Mouse (Mus musculus) hindbrain, postnatal 0 days (tissue): Measurements from ENCODE around the gene Stxbp5. TPM values are rescaled to one million over a fixed set of nuclear protein-coding genes. Genes with fewer than 3 reads are reported as not detected.

Experiments
- ATAC-seq: fragments of 200-750 bp; cut with Nextera tagmentation; 2 replicates; pipeline ENCODE4 v1.8.0; 2017; ENCODE audit warnings: mild to moderate bottlenecking, moderate TSS enrichment, moderate library complexity
- DNase-seq: peaks from one replicate; pipeline ENCODE4 v3.0.0-alpha.2; 2015; ENCODE audit warnings: low spot score
- H3K27ac ChIP-seq: fragments of 300-500 bp; sonication (generic); 2 replicates; pipeline ENCODE4 v1.5.1; 2014; ENCODE audit warnings: mild to moderate bottlenecking
- H3K27me3 ChIP-seq: fragments of 300-500 bp; sonication (generic); 2 replicates; pipeline ENCODE4 v1.6.1; 2014; ENCODE audit warnings: low read length, mixed read lengths; ENCODE audit not compliant: insufficient read depth
- H3K36me3 ChIP-seq: fragments of 300-500 bp; sonication (generic); 2 replicates; pipeline ENCODE4 v1.6.1; 2014; ENCODE audit warnings: low read length, mixed read lengths; ENCODE audit not compliant: insufficient read depth
- H3K4me1 ChIP-seq: fragments of 300-500 bp; sonication (generic); 2 replicates; pipeline ENCODE4 v1.6.1; 2014; ENCODE audit warnings: antibody characterized with exemption, low read length, mixed read lengths; ENCODE audit not compliant: insufficient read depth
- H3K4me2 ChIP-seq: fragments of 300-500 bp; sonication (generic); 2 replicates; pipeline ENCODE4 v1.6.1; 2014; ENCODE audit warnings: low read depth, mild to moderate bottlenecking, low read length, moderate library complexity, mixed read lengths
- H3K4me3 ChIP-seq: fragments of 300-500 bp; sonication (generic); 2 replicates; pipeline ENCODE4 v1.5.1; 2014; ENCODE audit warnings: low read length
- H3K9ac ChIP-seq: fragments of 300-500 bp; sonication (generic); replicated peaks from 2 replicates; pipeline ENCODE4 v1.6.1; 2014; ENCODE audit warnings: mild to moderate bottlenecking, low read length, moderate library complexity, mixed read lengths
- H3K9me3 ChIP-seq: fragments of 300-500 bp; sonication (generic); 2 replicates; pipeline ENCODE4 v1.6.1; 2016; ENCODE audit warnings: low read length, mixed read lengths
- CTCF ChIP-seq: IDR thresholded peaks from 2 replicates; pipeline ENCODE4 v1.5.1; 2016; ENCODE audit warnings: antibody characterized with exemption, control low read depth, low read depth
- WGBS: fragments of 180-500 bp; shearing (Covaris S2); extraction: QIAGEN DNeasy Blood & Tissue Kit; methylation state at CpG from one replicate; pipeline ENCODE4 v1.1.7; 2014; 5-methylcytosine and 5-hydroxymethylcytosine counted together
- polyA plus RNA-seq: library from polyadenylated mRNA; unstranded; fragments of >200 nt; fragmentation: Nextera tagmentation; extraction: Ambion mirVana; gene quantifications from 2 replicates; pipeline ENCODE4 v1.2.1, GENCODE M21; 2015
- total RNA-seq: library from RNA; depleted of rRNA; stranded (reverse); fragments of >200 nt; gene quantifications from 2 replicates; pipeline ENCODE4 v1.2.3, GENCODE M21; 2014

Gene Stxbp5
- total and polyA plus RNA-seq, 2 experiments from 2014 or later, result 8.2 to 41.7 TPM

DNA sequence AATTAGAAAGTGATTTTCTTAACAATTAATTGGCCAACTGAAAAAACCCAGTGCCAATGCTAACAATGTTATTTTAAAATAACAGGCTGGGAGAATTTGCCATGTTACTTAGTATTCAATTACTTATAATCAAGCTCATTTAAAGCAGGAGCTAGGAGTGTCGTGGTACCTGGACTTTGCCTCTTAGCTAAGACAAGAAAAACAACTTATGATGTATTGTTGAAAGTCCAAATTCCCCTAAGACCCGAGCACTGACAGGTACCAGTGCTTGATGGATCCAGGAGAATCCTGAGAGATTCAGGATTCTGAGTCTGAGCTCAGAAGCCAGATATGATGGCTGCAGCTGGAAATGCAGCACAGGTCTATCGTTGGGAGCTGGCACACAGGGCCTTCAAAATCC is 71.1 kb downstream of the Stxbp5 start:
- Histone ChIP-seq H3K4me2 (no peak overlapping the region), H3K27me3 (no peaks in the 10 kb centered on the region), H3K27ac (no peak overlapping the region), H3K4me1 (no peaks in the 10 kb centered on the region), H3K9me3 (no peaks in the 10 kb centered on the region), H3K4me3 (no peak overlapping the region), H3K9ac (no peak overlapping the region), H3K36me3 (0 out of 2 replicates have a peak, but pooled peaks cover 6% of the 10 kb centered on the region)
- 89% methylated on average over 3 of the region's 3 CpGs for WGBS
- TF ChIP-seq CTCF, result no peak
- ATAC-seq (no peak), DNase-seq (no peak)

DNA sequence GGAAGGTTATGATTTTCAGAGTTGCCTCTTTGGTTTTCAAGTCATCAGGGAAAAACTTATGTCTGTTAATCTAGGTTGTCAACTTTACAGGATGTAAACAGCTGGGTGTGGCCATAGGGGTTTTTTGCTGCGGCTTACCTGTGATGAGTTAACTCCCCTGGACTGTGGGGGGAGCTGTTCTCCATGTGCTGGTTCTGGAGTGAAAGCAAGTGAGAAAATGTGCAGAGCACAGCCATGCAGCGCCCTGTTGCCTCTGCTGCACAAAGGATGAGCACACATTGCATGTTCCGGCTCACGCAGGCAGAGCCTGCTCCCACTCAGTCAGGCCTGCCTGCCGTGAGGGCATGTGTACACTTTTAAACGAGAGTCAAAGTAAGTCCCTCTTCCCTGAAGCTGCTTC is 79.6 kb downstream of the Stxbp5 start:
- H3K27ac ChIP-seq, result no peak overlapping the region
- ATAC-seq (peak; percentile 51; the same call in 1 of the 2 replicates), DNase-seq (peak; percentile 20)
- 60% methylated on average over 6 of the region's 6 CpGs for WGBS
- no peak overlapping the region for H3K9ac ChIP-seq
- peak; percentile 36; the same call in 1 of the 2 replicates for TF ChIP-seq CTCF
- H3K4me3 ChIP-seq, result no peak overlapping the region
- H3K9me3 ChIP-seq, result no peaks in the 10 kb centered on the region
- no peak overlapping the region for H3K4me2 ChIP-seq
- H3K27me3 ChIP-seq, result no peaks in the 10 kb centered on the region
- H3K36me3 ChIP-seq, result no peaks in the 10 kb centered on the region
- H3K4me1 ChIP-seq, result no peaks in the 10 kb centered on the region

DNA sequence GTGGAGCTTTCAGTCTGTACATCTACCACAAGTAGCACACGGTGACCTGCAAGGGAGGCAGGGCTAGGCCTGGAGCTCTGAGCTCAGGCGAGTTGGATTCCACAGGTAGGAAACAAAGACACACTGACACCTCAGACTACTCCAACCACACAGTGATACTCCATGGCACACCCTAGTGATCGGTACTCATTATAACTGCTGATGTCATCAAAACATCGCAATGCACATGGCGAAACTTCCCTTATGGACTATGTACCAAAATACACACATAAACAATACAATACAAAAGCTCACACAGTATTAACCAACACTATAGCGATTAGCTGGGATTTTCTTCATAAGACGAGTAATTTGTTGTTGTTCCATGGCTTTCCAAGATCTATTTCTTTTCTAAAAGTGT is 82.3 kb downstream of the Stxbp5 start:
- no peak overlapping the region for H3K9ac ChIP-seq
- no peaks in the 10 kb centered on the region for H3K27me3 ChIP-seq
- H3K36me3 ChIP-seq, result no peaks in the 10 kb centered on the region; the same call in 1 of the 2 replicates
- ATAC-seq, result no peak
- no peak overlapping the region for H3K27ac ChIP-seq
- H3K4me2 ChIP-seq, result no peak overlapping the region
- no peaks in the 10 kb centered on the region for H3K4me1 ChIP-seq
- H3K4me3 ChIP-seq, result no peak overlapping the region
- TF ChIP-seq CTCF, result no peak
- DNase-seq, result no peak
- no peaks in the 10 kb centered on the region for H3K9me3 ChIP-seq
- 97% methylated on average over 7 of the region's 7 CpGs for WGBS

DNA sequence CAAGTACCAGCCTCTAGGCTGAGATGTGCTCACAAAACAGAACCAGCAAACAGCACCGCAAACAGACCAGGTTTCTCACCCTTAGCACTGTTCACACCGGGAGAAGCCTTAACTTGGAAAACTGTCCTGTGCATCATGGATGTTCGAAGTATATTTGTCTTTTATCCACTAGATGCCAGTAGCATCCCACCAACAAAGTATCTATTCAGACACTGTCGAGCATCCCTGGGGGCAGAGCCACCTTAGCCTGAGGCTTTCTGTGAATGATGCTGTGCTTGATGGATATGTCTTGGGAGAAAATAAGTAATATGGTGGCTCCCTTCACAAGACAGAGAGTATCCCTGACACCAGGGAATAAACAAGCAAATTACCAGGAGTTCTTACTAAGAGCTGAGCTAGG is 87.0 kb downstream of the Stxbp5 start:
- no peak overlapping the region for H3K9ac ChIP-seq
- no peaks in the 10 kb centered on the region for H3K9me3 ChIP-seq
- WGBS, result 70% methylated on average over 4 of the region's 4 CpGs
- ATAC-seq (peak; percentile 90), DNase-seq (peak; percentile 81)
- no peak overlapping the region for H3K4me2 ChIP-seq
- peak; percentile 79 for TF ChIP-seq CTCF
- H3K27ac ChIP-seq, result no peak overlapping the region
- H3K27me3 ChIP-seq, result no peaks in the 10 kb centered on the region
- H3K4me3 ChIP-seq, result no peak overlapping the region
- H3K36me3 ChIP-seq, result peaks cover 8% of the 10 kb centered on the region; the same call in 1 of the 2 replicates
- H3K4me1 ChIP-seq, result no peaks in the 10 kb centered on the region

DNA sequence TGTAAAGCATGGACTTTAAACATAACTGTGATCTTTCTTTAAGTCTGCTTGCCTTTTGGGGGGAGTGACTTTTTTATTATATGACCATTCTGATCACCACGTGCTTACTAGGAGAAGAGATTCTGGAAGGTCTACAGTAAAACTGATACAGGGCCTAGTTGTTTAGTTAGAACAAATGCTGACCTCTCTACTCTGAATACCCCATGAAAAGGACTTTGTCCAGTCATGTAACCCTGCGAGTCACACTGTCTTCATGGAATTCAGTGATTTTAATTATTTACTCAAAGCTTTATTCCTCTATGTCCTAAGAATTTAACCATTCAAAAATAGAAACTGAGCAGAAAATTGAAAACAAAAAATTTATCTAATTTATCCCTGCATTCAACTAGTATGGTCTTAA is 93.3 kb downstream of the Stxbp5 start:
- 90% methylated on average over 2 of the region's 2 CpGs for WGBS
- H3K27me3 ChIP-seq, result no peaks in the 10 kb centered on the region
- DNase-seq, result no peak

DNA sequence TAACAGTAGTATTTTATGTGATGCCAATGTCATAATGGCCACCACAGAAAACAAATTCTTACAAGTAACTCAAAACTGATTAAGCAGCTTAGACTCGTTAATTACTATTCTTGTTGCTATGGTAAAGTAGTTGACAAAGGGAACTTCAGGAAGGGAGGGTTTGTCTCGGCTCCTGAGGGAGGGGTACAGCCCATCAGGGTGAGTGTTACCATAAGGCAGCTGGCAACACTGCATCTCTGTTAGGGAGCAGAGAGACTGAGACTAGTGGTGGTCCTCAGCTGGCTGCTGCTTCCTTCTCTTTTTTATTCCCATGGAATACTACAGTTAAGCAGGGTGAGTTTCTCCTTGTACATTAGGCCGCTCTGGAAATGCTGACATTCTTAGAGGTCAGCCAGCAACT is 95.5 kb downstream of the Stxbp5 start:
- peaks cover 11% of the 10 kb centered on the region for H3K36me3 ChIP-seq
- ATAC-seq (0 out of 2 replicates have a peak, but pooled peaks have one; percentile 15), DNase-seq (no peak)
- no peak overlapping the region for H3K4me2 ChIP-seq
- TF ChIP-seq CTCF, result no peak
- no peak overlapping the region for H3K9ac ChIP-seq
- H3K4me3 ChIP-seq, result no peak overlapping the region
- no peaks in the 10 kb centered on the region for H3K9me3 ChIP-seq
- 40% methylated on average over 3 of the region's 3 CpGs for WGBS
- no peaks in the 10 kb centered on the region for H3K27me3 ChIP-seq
- no peak overlapping the region for H3K27ac ChIP-seq
- no peaks in the 10 kb centered on the region for H3K4me1 ChIP-seq

More for the DNA sequence above, 93.3 kb downstream of the Stxbp5 start:
- H3K27ac ChIP-seq, result no peak overlapping the region
- peaks cover 14% of the 10 kb centered on the region for H3K36me3 ChIP-seq
- no peak overlapping the region for H3K9ac ChIP-seq
- no peaks in the 10 kb centered on the region for H3K9me3 ChIP-seq
- no peak for ATAC-seq
- no peak for TF ChIP-seq CTCF
- no peak overlapping the region for H3K4me3 ChIP-seq
- no peak overlapping the region for H3K4me2 ChIP-seq
- no peaks in the 10 kb centered on the region for H3K4me1 ChIP-seq

DNA sequence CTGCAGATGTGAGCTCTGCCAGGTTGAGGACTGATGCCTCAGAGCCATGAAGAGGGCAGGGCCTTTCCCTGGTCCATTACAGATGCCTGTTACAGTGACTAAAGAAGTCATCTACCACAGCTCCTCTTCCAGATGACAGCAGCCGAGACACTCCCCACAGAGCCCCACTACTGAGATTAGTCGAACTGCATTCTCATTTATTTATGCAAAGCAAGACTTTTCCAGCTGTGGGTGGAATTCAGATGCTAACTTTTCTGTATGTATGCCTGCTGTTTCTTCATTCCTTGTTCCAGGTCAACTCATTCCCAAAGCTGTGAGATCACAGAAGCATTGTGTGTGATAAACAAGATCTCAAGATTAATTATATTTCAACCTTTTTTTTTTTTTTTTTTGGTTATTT is 97.8 kb downstream of the Stxbp5 start:
- Histone ChIP-seq H3K9me3 (no peaks in the 10 kb centered on the region), H3K36me3 (peaks cover 5% of the 10 kb centered on the region; the same call in 1 of the 2 replicates), H3K4me1 (no peaks in the 10 kb centered on the region), H3K27ac (no peak overlapping the region), H3K4me3 (no peak overlapping the region), H3K4me2 (no peak overlapping the region), H3K9ac (no peak overlapping the region), H3K27me3 (no peaks in the 10 kb centered on the region)
- no peak for TF ChIP-seq CTCF
- ATAC-seq (no peak), DNase-seq (no peak)
- 19% methylated on average over 2 of the region's 2 CpGs for WGBS
